Mouse (Mus musculus) heart, embryonic 16.5 days (tissue): ENCODE results near the gene Srl. TPM values are rescaled to one million over a fixed set of nuclear protein-coding genes. Genes with fewer than 3 reads are reported as not detected.
A peak's percentile ranks its signal among the peaks of the same experiment; 100 is the strongest.
"Not testable (repeated sequence)": the region's sequence is repeated elsewhere in the genome, so short reads cannot be mapped to it uniquely, and the experiment has no call there.

Experiments used
- ATAC-seq: fragments of 200-750 bp; cut with Nextera tagmentation; replicated peaks from 2 replicates; pipeline ENCODE4 v1.8.0; 2017; ENCODE audit warnings: moderate number of reproducible peaks; ENCODE audit not compliant: insufficient read depth, low FRiP score; ENCODE audit errors: extremely low read depth
- H3K27ac ChIP-seq: fragments of 300-500 bp; sonication (generic); 2 replicates; pipeline ENCODE4 v1.5.1; 2014; ENCODE audit warnings: mild to moderate bottlenecking, low read length, control low read depth, moderate library complexity
- H3K27me3 ChIP-seq: fragments of 300-500 bp; sonication (generic); 2 replicates; pipeline ENCODE4 v1.6.1; 2014; ENCODE audit warnings: low read length, mixed read lengths; ENCODE audit not compliant: control insufficient read depth, insufficient read depth
- H3K36me3 ChIP-seq: fragments of 300-500 bp; sonication (generic); 2 replicates; pipeline ENCODE4 v1.6.1; 2014; ENCODE audit not compliant: control insufficient read depth, insufficient read depth
- H3K4me1 ChIP-seq: fragments of 300-500 bp; sonication (generic); 2 replicates; pipeline ENCODE4 v1.6.1; 2014; ENCODE audit warnings: low read length, mixed read lengths; ENCODE audit not compliant: control insufficient read depth, insufficient read depth
- H3K4me2 ChIP-seq: fragments of 300-500 bp; sonication (generic); 2 replicates; pipeline ENCODE4 v1.6.1; 2014; ENCODE audit warnings: low read depth, mild to moderate bottlenecking, control low read depth, low read length
- H3K4me3 ChIP-seq: fragments of 300-500 bp; sonication (generic); 2 replicates; pipeline ENCODE4 v1.5.1; 2014; ENCODE audit warnings: mild to moderate bottlenecking, control low read depth, low read length
- H3K9ac ChIP-seq: fragments of 300-500 bp; sonication (generic); 2 replicates; pipeline ENCODE4 v1.6.1; 2014; ENCODE audit warnings: low read length, control low read depth
- H3K9me3 ChIP-seq: fragments of 300-500 bp; sonication (generic); replicated peaks from 2 replicates; pipeline ENCODE4 v1.6.1; 2016; ENCODE audit warnings: low read length; ENCODE audit not compliant: control insufficient read depth
- WGBS: fragments of 180-500 bp; shearing (Covaris S2); extraction: QIAGEN DNeasy Blood & Tissue Kit; methylation state at CpG from one replicate; pipeline ENCODE4 v1.1.7; 2014; 5-methylcytosine and 5-hydroxymethylcytosine counted together
- polyA plus RNA-seq: library from polyadenylated mRNA; unstranded; fragments of >200 nt; fragmentation: Nextera tagmentation; extraction: Ambion mirVana; gene quantifications from 2 replicates; pipeline ENCODE4 v1.2.1, GENCODE M21; 2015

Gene Srl
- polyA plus RNA-seq, 1 experiment from 2014 or later: 289 TPM

- H3K27me3 ChIP-seq, H3K4me1 ChIP-seq, H3K9me3 ChIP-seq, ATAC-seq, H3K36me3 ChIP-seq: not testable (repeated sequence)
- Histone ChIP-seq H3K9ac (peak overlapping the region; percentile 84), H3K4me2 (peak overlapping the region; percentile 83), H3K27ac (peak overlapping the region; percentile 73), H3K4me3 (peak overlapping the region; percentile 69)
- 56% methylated on average over 8 of the region's 10 CpGs for WGBS
These were observed 67.4 kb downstream of the Srl start for GRCm38 (mm10) chr16:4474040-4474881.

GRCm38 (mm10) chr16:4473231-4473630, 68.4 kb downstream of the Srl start:
- H3K4me3 ChIP-seq: no peak overlapping the region
- H3K27ac ChIP-seq: no peak overlapping the region
- peaks cover 9% of the 10 kb centered on the region for H3K4me1 ChIP-seq
- H3K9me3 ChIP-seq: no peaks in the 10 kb centered on the region
- WGBS: 68% methylated on average over 5 of the region's 5 CpGs
- H3K9ac ChIP-seq: no peak overlapping the region
- no peaks in the 10 kb centered on the region for H3K27me3 ChIP-seq
- no peak for ATAC-seq
- 0 out of 2 replicates have a peak, but pooled peaks cover 1% of the 10 kb centered on the region for H3K36me3 ChIP-seq
- H3K4me2 ChIP-seq: no peak overlapping the region

GRCm38 (mm10) chr16:4472687-4473086, 68.9 kb downstream of the Srl start:
- Histone ChIP-seq H3K4me3 (no peak overlapping the region), H3K4me2 (no peak overlapping the region), H3K9me3 (no peaks in the 10 kb centered on the region), H3K36me3 (no peaks in the 10 kb centered on the region), H3K27me3 (no peaks in the 10 kb centered on the region), H3K4me1 (peaks cover 9% of the 10 kb centered on the region), H3K9ac (no peak overlapping the region), H3K27ac (no peak overlapping the region)
- no peak for ATAC-seq
- WGBS: 36% methylated on average over 3 of the region's 3 CpGs

DNA sequence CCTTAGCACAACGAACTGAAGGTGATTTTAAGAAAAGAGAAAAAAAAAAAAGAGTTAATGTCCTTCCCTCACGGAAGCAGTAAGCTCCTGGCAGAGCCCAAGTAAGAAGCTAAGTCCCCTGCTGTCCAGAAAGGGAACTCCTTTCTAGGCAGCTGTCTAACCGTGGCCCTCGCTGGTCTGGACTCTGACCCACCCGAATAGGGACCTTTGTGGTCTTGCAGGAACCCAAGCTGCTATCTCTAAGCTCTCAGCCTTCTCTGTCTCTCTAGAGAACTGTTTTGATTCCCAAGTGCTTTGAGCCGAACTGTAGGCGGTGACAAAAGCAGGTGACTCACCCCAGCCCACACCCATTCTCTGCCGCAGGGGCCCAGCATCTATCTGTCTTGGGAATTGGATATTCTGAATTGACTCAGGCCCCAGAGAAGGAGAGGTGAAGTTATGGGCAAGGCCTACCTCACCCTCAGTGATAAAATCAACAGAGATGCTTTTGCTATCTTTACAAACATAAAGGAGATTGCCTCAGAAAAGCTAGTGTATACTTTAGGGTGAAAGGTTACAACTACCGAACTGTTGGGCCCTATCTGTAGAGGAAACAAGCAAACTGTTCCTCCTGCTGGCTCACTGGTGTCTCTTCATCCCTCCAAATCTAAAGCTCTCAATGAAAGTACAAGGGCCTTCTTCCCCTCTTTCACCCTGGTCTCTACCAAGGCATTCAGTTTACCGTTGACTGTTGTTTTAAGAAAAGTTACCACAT, 71.8 kb downstream of the Srl start:
- Histone ChIP-seq H3K4me1 (peaks cover 6% of the 10 kb centered on the region; the same call in 1 of the 2 replicates), H3K4me2 (no peak overlapping the region), H3K9me3 (no peaks in the 10 kb centered on the region), H3K27me3 (no peaks in the 10 kb centered on the region), H3K9ac (no peak overlapping the region), H3K4me3 (no peak overlapping the region), H3K27ac (no peak overlapping the region), H3K36me3 (no peaks in the 10 kb centered on the region)
- no peak for ATAC-seq
- WGBS: 55% methylated on average over 10 of the region's 10 CpGs

DNA sequence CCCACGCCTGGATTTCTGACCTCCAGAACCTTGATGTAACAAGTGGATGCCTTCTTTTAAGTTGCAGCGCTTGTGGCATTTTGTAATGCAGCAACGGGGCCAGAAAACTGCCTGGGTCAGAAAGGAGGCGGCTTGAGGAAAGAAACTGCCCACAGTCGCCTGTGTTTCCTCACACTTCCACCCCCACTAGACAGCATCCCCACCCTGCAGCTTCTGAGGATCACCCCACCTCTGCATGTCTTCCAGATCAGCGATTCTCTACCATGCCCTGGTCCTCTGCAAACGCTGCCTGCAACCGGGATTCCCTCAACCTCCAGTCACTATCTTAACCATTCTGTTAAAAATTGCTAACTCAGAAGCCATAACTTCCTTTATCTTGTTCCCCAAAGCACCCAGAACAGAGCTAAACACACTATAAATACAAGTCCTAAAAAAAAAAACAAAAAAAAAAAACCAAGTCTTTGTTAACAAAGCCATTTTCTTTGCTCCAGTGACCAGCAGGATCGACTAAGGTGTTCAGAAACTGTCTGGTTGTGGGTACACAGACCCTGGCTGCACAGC, 77.0 kb downstream of the Srl start:
- no peak for ATAC-seq
- Histone ChIP-seq H3K36me3 (no peaks in the 10 kb centered on the region), H3K4me3 (no peak overlapping the region), H3K4me1 (no peaks in the 10 kb centered on the region), H3K9ac (no peak overlapping the region), H3K27me3 (no peaks in the 10 kb centered on the region), H3K4me2 (no peak overlapping the region), H3K9me3 (no peaks in the 10 kb centered on the region), H3K27ac (no peak overlapping the region)
- WGBS: 70% methylated on average over 9 of the region's 9 CpGs

- no peak for ATAC-seq
- H3K9ac ChIP-seq: no peak overlapping the region
- no peaks in the 10 kb centered on the region for H3K36me3 ChIP-seq
- H3K9me3 ChIP-seq: no peaks in the 10 kb centered on the region
- H3K27ac ChIP-seq: no peak overlapping the region
- no peak overlapping the region for H3K4me3 ChIP-seq
- H3K4me1 ChIP-seq: no peaks in the 10 kb centered on the region
- no peaks in the 10 kb centered on the region for H3K27me3 ChIP-seq
- WGBS: 82% methylated on average over 3 of the region's 3 CpGs
- H3K4me2 ChIP-seq: no peak overlapping the region
These were observed 83.7 kb downstream of the Srl start for GRCm38 (mm10) chr16:4457927-4458326.

DNA sequence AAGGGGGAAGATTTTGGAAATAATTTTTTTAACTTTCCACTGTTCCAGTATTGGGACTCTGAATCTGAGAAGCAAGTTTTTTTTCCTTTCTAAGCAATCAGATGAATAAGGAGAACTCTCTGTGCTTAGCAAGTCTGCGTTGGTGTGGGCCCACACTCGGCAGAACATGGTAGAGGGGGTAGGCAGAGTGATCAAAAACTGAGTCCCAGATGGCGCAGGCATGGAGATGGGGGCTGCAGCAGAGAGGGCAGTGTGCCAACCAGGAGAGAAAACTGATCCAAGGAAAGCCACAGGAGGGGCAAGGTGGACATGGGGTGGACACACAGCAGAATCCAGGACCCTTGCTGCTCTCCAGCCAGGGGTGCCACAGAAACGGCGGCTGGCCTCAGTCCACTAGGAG, 85.2 kb downstream of the Srl start:
- no peak overlapping the region for H3K4me3 ChIP-seq
- no peak for ATAC-seq
- H3K4me1 ChIP-seq: no peaks in the 10 kb centered on the region
- H3K4me2 ChIP-seq: no peak overlapping the region
- 77% methylated on average over 5 of the region's 5 CpGs for WGBS
- H3K9ac ChIP-seq: no peak overlapping the region
- H3K36me3 ChIP-seq: no peaks in the 10 kb centered on the region
- H3K27ac ChIP-seq: no peak overlapping the region
- H3K27me3 ChIP-seq: no peaks in the 10 kb centered on the region
- H3K9me3 ChIP-seq: no peaks in the 10 kb centered on the region

GRCm38 (mm10) chr16:4455693-4456092, 85.9 kb downstream of the Srl start:
- Histone ChIP-seq H3K4me2 (no peak overlapping the region), H3K9me3 (no peaks in the 10 kb centered on the region), H3K36me3 (no peaks in the 10 kb centered on the region), H3K4me3 (no peak overlapping the region), H3K4me1 (no peaks in the 10 kb centered on the region), H3K9ac (no peak overlapping the region), H3K27ac (no peak overlapping the region), H3K27me3 (no peaks in the 10 kb centered on the region)
- WGBS: 77% methylated on average over 4 of the region's 4 CpGs
- ATAC-seq: no peak

DNA sequence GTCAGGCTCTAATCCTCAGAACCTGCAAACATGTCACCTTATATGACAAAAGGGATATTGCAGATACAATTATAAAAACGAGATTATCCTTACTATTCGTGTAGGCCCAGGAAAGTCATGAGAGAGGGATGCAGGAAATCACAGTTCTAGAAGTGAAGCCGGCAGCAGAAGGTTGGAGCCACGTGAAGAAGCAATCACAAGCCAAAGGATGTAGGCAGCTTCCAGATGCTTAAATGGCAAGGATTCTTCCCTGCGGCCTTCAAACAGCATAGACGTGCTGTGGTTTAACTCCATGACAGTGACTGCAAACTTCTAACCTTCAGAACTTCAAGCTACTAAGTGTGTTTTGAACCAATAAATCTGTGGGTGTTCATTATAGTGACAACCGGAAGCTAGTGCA, 87.1 kb downstream of the Srl start:
- WGBS: 75% methylated on average over 7 of the region's 7 CpGs
- Histone ChIP-seq H3K4me2 (no peak overlapping the region), H3K4me1 (no peaks in the 10 kb centered on the region), H3K9ac (no peak overlapping the region), H3K27ac (no peak overlapping the region), H3K4me3 (no peak overlapping the region), H3K9me3 (no peaks in the 10 kb centered on the region), H3K27me3 (no peaks in the 10 kb centered on the region), H3K36me3 (no peaks in the 10 kb centered on the region)
- ATAC-seq: no peak
